Mouse (Mus musculus) splenic B cell, adult 2 months (primary cell): ENCODE data around the gene Ccr8.

Experiments
- DNase-seq: peaks from one replicate; pipeline ENCODE4 v3.0.0-alpha.2; 2011; ENCODE audit warnings: low read depth, low spot score
- H3K27me3 ChIP-seq: 2 replicates; pipeline ENCODE4 v1.6.1; 2012; ENCODE audit warnings: mild to moderate bottlenecking, low read length, moderate library complexity, mixed read lengths; ENCODE audit not compliant: control insufficient read depth, poor library complexity, insufficient read depth, severe bottlenecking
- H3K36me3 ChIP-seq: 2 replicates; pipeline ENCODE4 v1.6.1; 2012; ENCODE audit warnings: mild to moderate bottlenecking, low read length, moderate library complexity, mixed read lengths; ENCODE audit not compliant: control insufficient read depth, poor library complexity, insufficient read depth, severe bottlenecking

Gene Ccr8

DNA sequence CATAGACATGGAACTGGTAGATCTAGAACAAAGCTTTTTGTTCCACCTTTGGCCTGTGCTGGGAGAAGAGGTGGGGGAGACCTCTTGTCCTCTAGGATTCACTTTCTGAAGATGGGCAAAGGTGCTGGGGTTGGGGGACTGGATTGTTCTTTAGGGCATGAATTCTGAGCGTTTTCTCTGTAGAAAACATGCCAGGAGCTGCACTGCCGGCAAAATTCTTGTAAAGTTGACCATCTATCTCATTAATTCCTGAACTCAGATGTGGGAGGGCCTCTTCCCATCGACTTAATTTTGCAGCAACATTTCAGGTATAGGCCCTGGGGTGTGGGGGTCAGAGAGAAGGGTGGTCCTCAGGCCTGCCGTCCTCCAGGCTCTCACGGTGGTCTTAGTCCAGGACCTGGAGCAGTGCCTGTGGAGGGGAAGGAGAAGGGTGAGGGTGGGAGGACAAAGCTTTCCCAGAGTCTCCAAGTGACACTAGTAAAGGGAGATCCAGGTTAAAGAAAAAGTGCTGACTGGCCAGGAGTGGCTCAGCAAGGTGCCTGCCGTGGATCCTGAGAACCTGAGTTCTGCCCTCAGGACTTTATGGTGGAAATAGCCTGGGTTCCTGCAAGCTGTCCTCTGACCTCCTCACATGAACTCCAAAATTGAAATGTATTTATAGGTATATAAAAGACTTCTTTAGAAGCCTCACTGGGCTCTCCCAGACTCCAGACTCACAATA, 42.0 kb downstream of the Ccr8 start:
- Histone ChIP-seq H3K36me3 (peaks cover 8% of the 10 kb centered on the region), H3K27me3 (no peaks in the 10 kb centered on the region)
- no peak for DNase-seq

DNA sequence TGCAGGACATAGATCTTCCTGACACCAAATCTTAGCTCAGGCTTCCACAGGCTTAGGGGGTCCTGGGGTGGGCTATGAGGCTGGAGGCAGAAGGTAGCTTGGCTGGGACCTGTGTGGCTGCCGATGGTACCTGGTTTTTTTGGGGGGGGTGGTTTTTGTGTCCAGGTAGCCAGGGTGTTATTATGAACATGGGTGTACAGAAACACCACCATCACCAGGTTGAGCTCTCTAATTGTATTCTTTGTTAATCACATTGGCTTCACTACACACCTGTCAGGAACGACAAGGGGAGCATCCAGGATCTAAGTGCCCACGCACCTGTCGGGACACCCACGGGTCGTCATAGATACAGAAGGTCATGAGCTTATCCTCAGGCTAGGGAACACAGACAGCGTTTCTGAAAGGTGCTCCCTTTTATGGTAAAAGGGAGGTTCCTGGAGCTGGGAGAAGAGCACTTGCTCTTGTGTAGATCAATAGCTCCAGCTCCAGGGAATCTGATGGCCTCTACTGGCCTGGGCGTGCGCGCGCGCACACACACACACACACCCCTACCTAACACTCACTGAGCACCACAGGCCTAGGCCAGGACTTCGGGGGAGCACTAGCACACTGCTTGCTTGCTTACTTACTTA, 42.7 kb downstream of the Ccr8 start:
- Histone ChIP-seq H3K36me3 (peaks cover 6% of the 10 kb centered on the region), H3K27me3 (no peaks in the 10 kb centered on the region)
- no peak for DNase-seq

DNA sequence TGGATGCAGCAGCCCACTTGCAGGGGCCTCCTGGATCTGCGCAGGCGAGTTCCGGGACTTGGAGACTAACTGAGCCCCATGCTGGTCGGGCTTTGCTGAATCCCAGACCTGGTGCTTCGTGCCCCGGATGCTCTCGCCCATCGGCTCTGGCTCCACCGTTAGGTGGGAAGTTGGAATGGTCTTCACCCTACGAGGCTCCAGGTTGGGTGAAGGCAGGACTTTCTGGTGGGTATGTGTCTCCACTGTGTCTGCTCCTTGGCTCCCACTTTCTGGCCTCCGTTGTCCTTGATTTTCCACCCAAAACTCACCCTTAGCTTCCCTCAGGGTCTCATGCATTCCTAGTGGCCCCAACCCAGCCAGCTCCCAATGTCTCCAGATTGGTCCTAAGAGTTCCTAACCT, 43.5 kb downstream of the Ccr8 start:
- no peaks in the 10 kb centered on the region for H3K27me3 ChIP-seq
- no peak for DNase-seq
- peaks cover 4% of the 10 kb centered on the region for H3K36me3 ChIP-seq

DNA sequence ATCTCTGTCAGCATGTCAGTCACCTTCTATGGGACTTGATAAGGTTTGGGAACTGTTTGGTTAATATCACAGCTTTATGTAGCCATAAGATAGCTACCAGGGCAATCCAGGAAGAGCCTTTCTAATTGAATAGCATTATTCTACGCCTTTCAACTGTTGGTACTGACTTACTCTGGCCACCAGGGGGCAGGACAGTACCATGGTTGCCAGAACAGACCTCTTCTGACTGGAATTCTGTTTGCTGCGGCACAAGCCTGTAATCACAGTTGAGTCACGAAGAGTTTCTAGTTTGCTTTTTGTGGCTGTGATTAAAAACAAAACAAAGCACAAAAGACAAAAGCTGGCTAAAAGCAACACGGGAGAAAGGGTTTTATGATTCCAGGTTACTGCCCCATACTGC, 48.7 kb downstream of the Ccr8 start:
- peak; percentile 79 for DNase-seq
- Histone ChIP-seq H3K27me3 (no peaks in the 10 kb centered on the region), H3K36me3 (no peaks in the 10 kb centered on the region)

DNA sequence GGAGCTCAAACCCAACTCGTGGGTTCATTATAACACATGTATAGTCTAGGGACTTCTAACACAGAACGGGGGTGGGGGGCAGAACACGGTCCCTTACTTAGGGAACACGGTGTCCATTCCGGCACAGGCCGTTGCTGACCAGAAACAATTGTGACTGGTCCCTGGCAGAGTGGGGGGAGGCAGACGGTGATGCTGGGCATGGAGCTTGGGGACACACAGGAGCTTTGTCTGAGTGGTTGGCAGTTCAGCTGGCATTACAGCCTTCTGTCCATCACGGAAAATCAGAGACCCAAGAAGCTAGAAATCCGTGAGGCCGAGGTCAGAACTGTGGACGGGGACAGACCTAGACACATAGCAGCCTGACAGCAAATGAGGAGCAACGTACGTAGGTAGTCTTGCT, 52.6 kb downstream of the Ccr8 start:
- Histone ChIP-seq H3K27me3 (no peaks in the 10 kb centered on the region), H3K36me3 (no peaks in the 10 kb centered on the region)
- DNase-seq: no peak
